Mouse (Mus musculus): ENCODE measurements around the gene Ccdc137.

Ccdc137 gene

DNA sequence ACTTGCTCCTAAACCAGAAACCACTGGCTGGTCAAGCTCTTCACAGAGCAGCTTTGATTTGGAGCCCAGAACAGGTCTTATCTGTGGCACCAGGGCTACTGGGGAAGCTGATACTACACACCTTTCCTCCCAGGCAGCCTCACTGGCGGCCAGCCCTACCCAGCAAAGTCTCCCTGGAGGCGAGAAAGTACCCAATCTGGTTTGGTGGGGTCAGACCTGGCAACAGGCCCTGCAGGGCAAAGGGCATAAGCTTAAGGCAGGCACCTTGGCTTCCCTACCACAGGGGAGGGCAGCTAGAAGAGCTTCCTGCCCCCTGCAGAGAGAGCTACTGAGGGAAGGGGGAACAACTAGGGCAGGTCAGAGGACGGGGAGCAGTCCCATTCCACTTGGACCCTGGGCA lies 42.4 kb downstream of the Ccdc137 start:
- peak; percentile 94 to 95 for DNase-seq

GRCm38 (mm10) chr11:120501018-120501417 lies 43.1 kb downstream of the Ccdc137 start:
- DNase-seq, result no peak

GRCm38 (mm10) chr11:120501701-120502100 lies 43.8 kb downstream of the Ccdc137 start:
- no peak for DNase-seq

DNA sequence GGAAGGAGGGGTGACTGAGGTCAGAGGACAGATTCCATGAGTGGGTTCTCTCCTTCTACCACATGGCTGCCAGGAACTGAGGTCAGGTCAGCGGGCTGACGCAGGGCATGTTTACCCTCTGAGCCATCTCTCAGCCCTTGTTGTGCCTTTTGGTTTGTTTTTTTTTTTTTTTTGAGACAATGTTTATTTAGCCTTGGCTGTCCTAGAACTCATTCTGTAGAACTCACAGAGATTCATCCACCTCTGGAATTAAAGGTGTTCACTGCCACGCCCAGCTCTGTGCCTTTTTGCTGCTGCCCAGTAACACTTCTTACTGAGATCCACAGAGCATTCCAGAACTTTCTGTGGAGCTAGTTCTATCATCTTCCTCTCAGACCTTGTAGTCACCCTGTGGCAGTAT lies 47.7 kb downstream of the Ccdc137 start:
- peak in 1 of 2 experiments; percentile 52 for DNase-seq

GRCm38 (mm10) chr11:120506899-120507298 lies 49.0 kb downstream of the Ccdc137 start:
- DNase-seq, result peak; percentile 67 to 78

DNA sequence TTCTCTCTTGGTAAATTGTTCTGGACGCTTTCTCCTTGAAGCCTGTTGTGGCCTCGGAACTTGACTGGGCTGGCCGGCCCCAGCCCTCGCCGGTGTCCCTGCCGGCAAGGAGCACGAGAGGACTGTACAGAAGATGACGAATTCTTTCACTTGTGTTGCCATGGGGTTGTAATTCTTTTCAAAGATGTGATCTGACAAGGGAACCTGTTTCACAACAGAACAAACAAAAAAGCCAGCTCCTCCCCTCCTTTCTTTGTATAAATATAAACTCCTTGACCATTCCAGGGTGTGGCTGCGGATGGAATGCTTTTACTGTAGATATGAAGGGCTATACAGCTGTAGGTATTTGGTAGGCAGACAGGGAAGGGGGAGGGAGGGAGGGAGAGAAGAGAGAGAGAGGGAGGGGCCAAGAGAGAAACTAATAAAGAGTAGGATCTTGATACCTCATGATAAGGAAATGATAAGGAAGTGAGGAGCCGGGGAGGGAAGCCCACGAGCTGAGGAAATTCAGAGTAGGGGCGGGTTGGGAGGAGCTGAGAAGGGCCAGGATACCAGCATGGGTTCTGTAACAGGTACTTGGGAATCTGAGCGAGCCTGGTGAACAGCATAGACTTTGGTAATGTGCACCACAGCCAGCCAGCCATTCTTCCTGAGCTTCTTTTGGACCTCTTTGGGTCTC lies 49.8 kb downstream of the Ccdc137 start:
- no peak for DNase-seq

DNA sequence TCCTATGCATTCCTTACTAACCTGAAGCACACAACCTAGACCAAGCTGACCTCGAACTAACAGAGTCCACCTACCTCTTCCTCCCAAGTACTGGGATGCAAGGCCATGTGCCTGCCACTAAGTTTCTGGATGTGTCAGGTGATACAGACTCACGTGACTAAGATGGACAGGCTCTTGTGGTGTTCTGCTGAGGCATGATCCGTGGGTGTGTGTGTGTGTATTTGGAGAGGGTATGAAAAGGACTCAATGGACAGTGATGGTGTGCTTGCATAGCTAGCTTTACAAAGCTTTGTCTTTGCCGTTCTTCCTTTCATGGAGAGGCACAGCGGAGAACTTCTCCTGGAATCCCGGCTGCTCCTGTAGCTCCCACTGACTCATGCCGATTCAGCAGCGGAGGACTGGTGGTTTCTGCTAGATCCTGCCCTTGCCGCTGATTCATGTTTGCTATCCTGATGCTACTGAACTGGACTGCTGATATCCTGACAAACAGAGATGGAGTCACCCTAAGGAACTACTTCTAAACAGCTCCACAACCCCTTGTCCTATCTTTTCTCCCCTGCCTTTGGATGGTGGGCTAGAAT lies 50.5 kb downstream of the Ccdc137 start:
- DNase-seq, result no peak

DNA sequence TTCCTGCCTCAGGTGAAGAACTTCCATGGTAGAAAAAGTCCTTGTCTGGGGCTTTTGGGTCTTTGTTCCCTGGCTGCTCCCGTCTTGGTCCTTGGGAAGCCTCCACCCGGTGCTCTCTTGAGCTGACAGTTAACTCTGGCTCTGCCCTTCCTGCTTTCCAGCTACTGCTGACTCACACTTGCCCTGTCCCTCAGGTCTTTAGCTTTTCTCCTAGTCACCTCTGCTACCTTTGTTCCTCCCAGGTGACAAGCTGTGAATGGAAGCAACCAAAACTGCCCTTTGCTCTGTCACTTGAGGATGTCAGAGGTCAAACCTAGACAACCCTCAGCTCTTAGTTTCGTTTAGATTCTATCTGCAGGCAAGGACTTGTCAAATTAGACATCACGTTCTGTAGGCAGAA lies 52.0 kb downstream of the Ccdc137 start:
- no peak for DNase-seq

- no peak for DNase-seq
These were observed 52.6 kb downstream of the Ccdc137 start for GRCm38 (mm10) chr11:120510375-120511030.

GRCm38 (mm10) chr11:120512790-120513453 lies 55.0 kb downstream of the Ccdc137 start:
- peak in 1 of 2 experiments; percentile 48 for DNase-seq
